Mouse (Mus musculus) MEL (cell line): ENCODE data around the gene Gtf3c4. TPM values are rescaled to one million over a fixed set of nuclear protein-coding genes. Genes with fewer than 3 reads are reported as not detected.

ENCODE experiments used
- DNase-seq: peaks from one replicate; pipeline ENCODE4 v3.0.0; 2011; ENCODE audit warnings: low read depth, low spot score
- H3K27ac ChIP-seq: 2 replicates; pipeline ENCODE4 v1.5.1; 2012; ENCODE audit warnings: low read depth, mild to moderate bottlenecking, control low read depth, low read length, moderate library complexity; ENCODE audit not compliant: control insufficient read depth
- H3K27me3 ChIP-seq, 2 experiments: fragments of 150-350 bp in 1 of 2; sonication (generic) in 1 of 2; 2 replicates each; pipeline ENCODE4 v1.6.1; 2012; ENCODE audit warnings: low read length in 2 of 2, mild to moderate bottlenecking in 2 of 2, improper control_type of control experiment in 1 of 2, moderate library complexity in 1 of 2; ENCODE audit not compliant: insufficient read depth in 2 of 2, control insufficient read depth in 1 of 2
- H3K36me3 ChIP-seq, 2 experiments: 2 replicates each; pipeline ENCODE4 v1.6.1; 2012 to 2014; ENCODE audit warnings: low read length in 2 of 2, improper control_type of control experiment in 1 of 2, inconsistent platforms in 1 of 2, mild to moderate bottlenecking in 1 of 2; ENCODE audit not compliant: insufficient read depth in 2 of 2, control insufficient read depth in 1 of 2
- H3K4me1 ChIP-seq, 2 experiments: fragments of 150-350 bp in 1 of 2; sonication (generic) in 1 of 2; 2 replicates each; pipeline ENCODE4 v1.6.1; 2012; ENCODE audit warnings: low read length in 2 of 2, improper control_type of control experiment in 1 of 2, mild to moderate bottlenecking in 1 of 2; ENCODE audit not compliant: insufficient read depth in 2 of 2, control insufficient read depth in 1 of 2
- H3K4me3 ChIP-seq, 2 experiments: fragments of 150-350 bp in 1 of 2; sonication (generic) in 1 of 2; 2 replicates each; pipeline ENCODE4 v1.5.1; 2012; ENCODE audit warnings: low read depth in 2 of 2, low read length in 2 of 2, mild to moderate bottlenecking in 2 of 2, moderate library complexity in 2 of 2, control low read depth in 1 of 2, improper control_type of control experiment in 1 of 2; ENCODE audit not compliant: control insufficient read depth in 1 of 2, insufficient read depth in 1 of 2
- H3K79me2 ChIP-seq: 2 replicates; pipeline ENCODE4 v1.6.1; 2012; ENCODE audit warnings: mild to moderate bottlenecking, low read length, moderate library complexity; ENCODE audit not compliant: control insufficient read depth, poor library complexity, insufficient read depth
- H3K9ac ChIP-seq: 2 replicates; pipeline ENCODE4 v1.6.1; 2012; ENCODE audit warnings: low read depth, mild to moderate bottlenecking, control low read depth, low read length, moderate library complexity; ENCODE audit not compliant: control insufficient read depth, poor library complexity, severe bottlenecking
- H3K9me3 ChIP-seq: fragments of 150-350 bp; sonication (generic); replicated peaks from 2 replicates; pipeline ENCODE4 v1.6.1; 2012; ENCODE audit warnings: mild to moderate bottlenecking, low read length, improper control_type of control experiment, moderate library complexity; ENCODE audit not compliant: insufficient read depth
- BHLHE40 ChIP-seq: IDR thresholded peaks from 2 replicates; pipeline ENCODE4 v1.6.1; 2012; ENCODE audit warnings: low read depth, mild to moderate bottlenecking, inconsistent platforms, low read length, improper control_type of control experiment, borderline replicate concordance
- CHD1 ChIP-seq: IDR thresholded peaks from 2 replicates; pipeline ENCODE4 v1.6.1; 2012; ENCODE audit warnings: low read depth, mild to moderate bottlenecking, inconsistent platforms, low read length, improper control_type of control experiment
- CTCF ChIP-seq, 3 experiments: IDR thresholded peaks in 2 of 3; conservative IDR thresholded peaks in 1 of 3; 2 replicates each; pipeline ENCODE4 v1.5.1; 2011 to 2012; ENCODE audit warnings: low read length in 3 of 3, low read depth in 2 of 3, mild to moderate bottlenecking in 2 of 3, improper control_type of control experiment in 1 of 3, inconsistent platforms in 1 of 3, mixed read lengths in 1 of 3, moderate library complexity in 1 of 3; ENCODE audit not compliant: control insufficient read depth in 1 of 3, insufficient read depth in 1 of 3, poor library complexity in 1 of 3, severe bottlenecking in 1 of 3
- ELF1 ChIP-seq: IDR thresholded peaks from 2 replicates; pipeline ENCODE4 v1.6.1; 2014; ENCODE audit warnings: low read depth, mild to moderate bottlenecking, inconsistent platforms, low read length, improper control_type of control experiment, moderate library complexity
- EP300 ChIP-seq, 2 experiments: IDR thresholded peaks; 2 replicates each; pipeline ENCODE4 v1.6.1; 2011; ENCODE audit warnings: improper control_type of control experiment in 2 of 2, low read length in 2 of 2, low read depth in 1 of 2, mild to moderate bottlenecking in 1 of 2
- ETS1 ChIP-seq: IDR thresholded peaks from 2 replicates; pipeline ENCODE4 v1.6.1; 2012; ENCODE audit warnings: low read depth, mild to moderate bottlenecking, inconsistent platforms, low read length, improper control_type of control experiment, moderate library complexity
- GABPA ChIP-seq: IDR thresholded peaks from 2 replicates; pipeline ENCODE4 v1.6.1; 2012; ENCODE audit warnings: low read depth, mild to moderate bottlenecking, inconsistent platforms, low read length, improper control_type of control experiment, moderate library complexity
- GATA1 ChIP-seq: IDR thresholded peaks from 2 replicates; pipeline ENCODE4 v1.6.1; 2011; ENCODE audit warnings: low read depth, low read length, improper control_type of control experiment
- HCFC1 ChIP-seq: IDR thresholded peaks from 2 replicates; pipeline ENCODE4 v1.6.1; 2012; ENCODE audit warnings: low read depth, mild to moderate bottlenecking, inconsistent platforms, low read length, improper control_type of control experiment, moderate library complexity
- JUND ChIP-seq: IDR thresholded peaks from 2 replicates; pipeline ENCODE4 v1.6.1; 2011; ENCODE audit warnings: low read depth, mild to moderate bottlenecking, improper control_type of control experiment, low read length
- MAFK ChIP-seq: IDR thresholded peaks from 2 replicates; pipeline ENCODE4 v1.6.1; 2011; ENCODE audit warnings: low read depth, mild to moderate bottlenecking, low read length, improper control_type of control experiment, borderline replicate concordance
- MAX ChIP-seq: IDR thresholded peaks from 2 replicates; pipeline ENCODE4 v1.6.1; 2011; ENCODE audit warnings: low read length, improper control_type of control experiment
- MAZ ChIP-seq: IDR thresholded peaks from 2 replicates; pipeline ENCODE4 v1.6.1; 2012; ENCODE audit warnings: low read depth, mild to moderate bottlenecking, inconsistent platforms, low read length, improper control_type of control experiment
- MEF2A ChIP-seq: IDR thresholded peaks from 2 replicates; pipeline ENCODE4 v1.6.1; 2014; ENCODE audit warnings: low read depth, mild to moderate bottlenecking, inconsistent platforms, low read length, improper control_type of control experiment; ENCODE audit not compliant: poor library complexity, insufficient replicate concordance, severe bottlenecking; ENCODE audit errors: extremely low read depth
- MXI1 ChIP-seq: IDR thresholded peaks from 2 replicates; pipeline ENCODE4 v1.6.1; 2011; ENCODE audit warnings: mild to moderate bottlenecking, low read depth, low read length, improper control_type of control experiment
- MYB ChIP-seq: IDR thresholded peaks from 2 replicates; pipeline ENCODE4 v1.6.1; 2011; ENCODE audit warnings: mild to moderate bottlenecking, low read depth, low read length, improper control_type of control experiment
- MYC ChIP-seq: IDR thresholded peaks from 2 replicates; pipeline ENCODE4 v1.6.1; 2011; ENCODE audit warnings: low read depth, mild to moderate bottlenecking, low read length, improper control_type of control experiment, moderate library complexity
- NELFE ChIP-seq: IDR thresholded peaks from 2 replicates; pipeline ENCODE4 v1.6.1; 2011; ENCODE audit warnings: low read depth, low read length, improper control_type of control experiment
- NRF1 ChIP-seq: IDR thresholded peaks from 2 replicates; pipeline ENCODE4 v1.6.1; 2014; ENCODE audit warnings: low read depth, mild to moderate bottlenecking, inconsistent platforms, low read length, improper control_type of control experiment, moderate library complexity; ENCODE audit not compliant: poor library complexity, insufficient read depth, severe bottlenecking
- POLR2A ChIP-seq, 2 experiments: IDR thresholded peaks; 2 replicates each; pipeline ENCODE4 v1.6.1; 2011 to 2012; ENCODE audit warnings: low read length in 2 of 2, mild to moderate bottlenecking in 2 of 2, control low read depth in 1 of 2, improper control_type of control experiment in 1 of 2, low read depth in 1 of 2, moderate library complexity in 1 of 2; ENCODE audit not compliant: control insufficient read depth in 1 of 2, insufficient read depth in 1 of 2, poor library complexity in 1 of 2
- POLR2AphosphoS2 ChIP-seq: IDR thresholded peaks from 2 replicates; pipeline ENCODE4 v1.6.1; 2011; ENCODE audit warnings: low read length, improper control_type of control experiment
- RAD21 ChIP-seq: IDR thresholded peaks from 2 replicates; pipeline ENCODE4 v1.6.1; 2011; ENCODE audit warnings: mild to moderate bottlenecking, low read depth, low read length, improper control_type of control experiment
- SIN3A ChIP-seq: IDR thresholded peaks from 2 replicates; pipeline ENCODE4 v1.6.1; 2012; ENCODE audit warnings: low read length, improper control_type of control experiment, inconsistent platforms
- SMC3 ChIP-seq: IDR thresholded peaks from 2 replicates; pipeline ENCODE4 v1.6.1; 2011; ENCODE audit warnings: low read depth, low read length, improper control_type of control experiment
- TAL1 ChIP-seq: IDR thresholded peaks from 2 replicates; pipeline ENCODE4 v1.6.1; 2012; ENCODE audit warnings: mild to moderate bottlenecking, inconsistent platforms, low read length, moderate library complexity, mixed read lengths
- TBP ChIP-seq: IDR thresholded peaks from 2 replicates; pipeline ENCODE4 v1.8.0; 2011; ENCODE audit warnings: low read depth, low read length, improper control_type of control experiment
- TCF12 ChIP-seq: IDR thresholded peaks from 2 replicates; pipeline ENCODE4 v1.6.1; 2014; ENCODE audit warnings: low read depth, mild to moderate bottlenecking, inconsistent platforms, low read length, improper control_type of control experiment, moderate library complexity
- UBTF ChIP-seq: IDR thresholded peaks from 2 replicates; pipeline ENCODE4 v1.6.1; 2012; ENCODE audit warnings: low read depth, mild to moderate bottlenecking, inconsistent platforms, low read length, improper control_type of control experiment, moderate library complexity, borderline replicate concordance; ENCODE audit not compliant: insufficient read depth
- USF1 ChIP-seq: IDR thresholded peaks from 2 replicates; pipeline ENCODE4 v1.6.1; 2014; ENCODE audit warnings: low read depth, mild to moderate bottlenecking, inconsistent platforms, low read length, improper control_type of control experiment, moderate library complexity
- ZC3H11A ChIP-seq: IDR thresholded peaks from 2 replicates; pipeline ENCODE4 v1.6.1; 2012; ENCODE audit warnings: low read depth, mild to moderate bottlenecking, inconsistent platforms, low read length, improper control_type of control experiment
- ZKSCAN1 ChIP-seq: IDR thresholded peaks from 2 replicates; pipeline ENCODE4 v1.6.1; 2012; ENCODE audit warnings: low read depth, mild to moderate bottlenecking, inconsistent platforms, low read length, improper control_type of control experiment, moderate library complexity
- ZMIZ1 ChIP-seq: IDR thresholded peaks from 2 replicates; pipeline ENCODE4 v1.6.1; 2012; ENCODE audit warnings: low read depth, mild to moderate bottlenecking, inconsistent platforms, low read length, improper control_type of control experiment, moderate library complexity
- polyA plus RNA-seq, 2 experiments: library from polyadenylated mRNA; stranded (reverse) in 1 of 2; unstranded in 1 of 2; fragments of >175 nt in 1 of 2; fragments of >200 nt in 1 of 2; gene quantifications; 2 replicates each; pipeline versions ENCODE4 v1.2.1 to v1.2.4; 2012; ENCODE audit warnings: low replicate concordance in 2 of 2, low read depth in 1 of 2; ENCODE audit not compliant: insufficient read length in 2 of 2, insufficient read depth in 1 of 2, missing spikeins in 1 of 2
- total RNA-seq: library from RNA; depleted of rRNA; stranded (reverse); fragments of 300-350 nt; gene quantifications from 2 replicates; pipeline ENCODE4 v1.2.3, GENCODE M21; 2012

Gene Gtf3c4
- total and polyA plus RNA-seq, 3 experiments = 28.3 to 37.4 TPM; not detected in 1

- TF ChIP-seq MXI1 (no peak), BHLHE40 (no peak)
- no peak for DNase-seq
- no peak overlapping the region for H3K9ac ChIP-seq
- H3K9me3 ChIP-seq = no peaks in the 10 kb centered on the region
- H3K36me3 ChIP-seq = peaks cover 0 to 22% of the 10 kb centered on the region in 2 experiments; a peak in 2 of 4 replicates
- no peaks in the 10 kb centered on the region for H3K79me2 ChIP-seq
- H3K4me1 ChIP-seq = peaks cover 11 to 23% of the 10 kb centered on the region in 2 experiments
- H3K4me3 ChIP-seq = no peak overlapping the region
- no peak overlapping the region for H3K27ac ChIP-seq
- no peaks in the 10 kb centered on the region; a peak in 1 of 4 replicates for H3K27me3 ChIP-seq
These were observed 40.6 kb downstream of the Gtf3c4 start for GRCm38 (mm10) chr2:28799575-28799974.

GRCm38 (mm10) chr2:28798390-28798789 lies 41.8 kb downstream of the Gtf3c4 start:
- peak overlapping the region in 1 of 2 experiments; percentile 22; a peak in 1 of 4 replicates for H3K4me3 ChIP-seq
- H3K9me3 ChIP-seq = no peaks in the 10 kb centered on the region
- no peaks in the 10 kb centered on the region for H3K79me2 ChIP-seq
- peak; percentile 80 for DNase-seq
- H3K27ac ChIP-seq = peak overlapping the region; percentile 54
- H3K27me3 ChIP-seq = no peaks in the 10 kb centered on the region; a peak in 1 of 4 replicates
- peaks cover 11 to 23% of the 10 kb centered on the region in 2 experiments for H3K4me1 ChIP-seq
- H3K9ac ChIP-seq = no peak overlapping the region
- H3K36me3 ChIP-seq = peaks cover 0 to 22% of the 10 kb centered on the region in 2 experiments; a peak in 2 of 4 replicates
- TF ChIP-seq MXI1 (no peak), ELF1 (0 out of 2 replicates have a peak, but pooled peaks have one; percentile 16), CHD1 (no peak), POLR2A (IDR thresholded peaks at IDR 0.05; ENCODE audit: control insufficient read depth in 1 of 2, insufficient read depth in 1 of 2, low read depth in 1 of 2, low read length in 2 of 2, poor library complexity in 1 of 2) (no peak), TAL1 (no peak), SIN3A (no peak; the same call in 1 of the 2 replicates), TCF12 (0 out of 2 replicates have a peak, but pooled peaks have one; percentile 32), MAX (no peak), RAD21 (no peak), ZKSCAN1 (no peak), ETS1 (peak; percentile 60), ZMIZ1 (no peak), SMC3 (no peak), ZC3H11A (no peak), MEF2A (no peak), JUND (no peak), POLR2AphosphoS2 (no peak), GATA1 (peak; percentile 87), MYB (no peak), CTCF (IDR thresholded peaks at IDR 0.05 in 2 of 3, conservative IDR thresholded peaks at IDR 0.05 in 1 of 3; ENCODE audit: control insufficient read depth in 1 of 3, insufficient read depth in 1 of 3, low read depth in 2 of 3, low read length in 3 of 3, poor library complexity in 1 of 3, severe bottlenecking in 1 of 3) (no peak), MYC (no peak), TBP (no peak), NELFE (no peak), MAFK (no peak), NRF1 (no peak), UBTF (no peak), EP300 (IDR thresholded peaks at IDR 0.05; ENCODE audit: low read depth in 1 of 2, low read length in 2 of 2) (peak; percentile 41 to 67; a peak in 3 of 4 replicates), HCFC1 (no peak), USF1 (no peak), GABPA (no peak), MAZ (no peak; the same call in 1 of the 2 replicates)
